Mouse (Mus musculus) urinary bladder, postnatal 4 days (tissue): ENCODE data around the gene Olfr153.
"Not testable (repeated sequence)": the region's sequence is repeated elsewhere in the genome, so short reads cannot be mapped to it uniquely, and the experiment has no call there.

Experiments used
- DNase-seq, 2 experiments: peaks; one replicate each; pipeline ENCODE4 v3.0.0; 2021 to 2022; ENCODE audit warnings: low spot score in 2 of 2

The Olfr153 gene

DNA sequence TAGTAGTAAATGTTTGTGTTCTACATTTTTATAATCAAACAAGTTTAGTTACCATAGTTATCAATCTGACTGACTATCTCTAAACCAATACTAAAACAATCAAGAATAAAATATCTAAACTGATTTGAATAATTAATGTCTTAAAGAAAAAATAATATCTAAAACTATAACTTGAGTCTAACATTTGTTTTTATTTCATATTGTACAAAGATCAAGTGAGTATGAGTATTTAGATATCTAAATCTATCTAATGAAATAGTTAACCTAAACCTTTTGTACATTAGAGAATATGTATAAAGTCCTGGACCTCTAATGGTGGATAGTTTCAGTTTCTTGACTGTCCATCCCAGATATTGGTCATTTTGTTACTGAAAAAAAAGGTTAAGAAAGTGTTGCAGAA lies at the start of gene Olfr153:
Gene Olfr153 (plus strand): TSS at position 301 of the 400 bp plus-strand sequence.
- no peak for DNase-seq

DNA sequence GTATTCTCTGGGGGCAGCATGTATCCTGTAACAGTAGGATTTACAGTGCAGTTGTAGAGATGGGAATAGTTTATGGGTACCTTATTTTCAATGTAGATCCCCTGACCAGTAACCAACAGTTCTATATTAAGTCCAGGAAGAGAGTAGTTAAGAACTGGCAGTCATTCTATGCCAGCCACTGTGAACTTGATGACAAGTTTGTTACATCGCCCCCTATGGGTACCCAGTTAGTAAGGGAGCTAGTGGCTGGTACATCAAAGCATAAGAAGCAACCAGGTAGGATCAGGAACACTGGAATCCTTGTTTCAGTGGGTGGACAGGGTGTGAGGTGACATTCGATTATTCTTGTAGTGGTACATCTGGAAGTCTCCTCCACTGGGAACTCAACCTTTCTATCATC lies 49.3 kb upstream of the Olfr153 start:
- DNase-seq, result no peak

DNA sequence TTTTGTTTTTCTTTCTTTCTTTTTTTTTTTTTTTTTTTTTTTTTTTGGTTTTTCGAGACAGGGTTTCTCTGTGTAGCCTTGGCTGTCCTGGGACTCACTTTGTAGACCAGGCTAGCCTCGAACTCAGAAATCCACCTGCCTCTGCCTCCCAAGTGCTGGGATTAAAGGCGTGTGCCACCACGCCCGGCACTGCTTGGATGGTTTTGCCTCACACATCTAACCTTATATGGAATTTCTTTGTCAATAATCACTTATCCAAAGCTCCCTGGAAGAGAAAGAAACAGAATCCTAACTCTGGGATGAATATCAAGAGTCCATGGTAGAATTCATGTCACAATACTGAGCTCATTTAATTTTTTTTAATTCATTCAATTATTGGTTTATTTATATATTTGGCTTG lies 34.6 kb upstream of the Olfr153 start, which contains the start of gene Pramel7:
Gene Pramel7 (minus strand): TSS at position 101 of the 400 bp plus-strand sequence.
- not testable (repeated sequence) for DNase-seq

DNA sequence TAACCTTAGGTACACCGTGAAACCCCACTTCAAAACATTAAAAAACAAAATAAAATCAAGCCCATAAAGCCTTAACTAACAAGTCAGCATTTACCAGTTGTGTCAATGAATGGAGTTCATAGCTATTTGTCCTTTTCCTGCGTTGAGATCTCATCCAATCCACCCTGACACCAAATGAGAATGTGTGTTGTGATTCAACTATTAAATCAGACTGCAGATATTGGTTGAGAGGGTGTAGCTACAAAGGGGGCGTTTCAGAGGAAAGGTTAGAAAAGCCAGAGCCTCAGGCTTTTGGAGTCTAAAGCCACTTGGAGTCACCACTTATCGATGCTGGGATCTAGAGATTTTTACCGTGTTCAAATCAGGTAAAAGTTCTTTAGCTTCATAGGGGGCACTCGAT lies 25.3 kb upstream of the Olfr153 start, which contains the start of gene Pramel6:
Gene Pramel6 (plus strand): TSS at position 301 of the 400 bp plus-strand sequence.
- DNase-seq, result no peak

DNA sequence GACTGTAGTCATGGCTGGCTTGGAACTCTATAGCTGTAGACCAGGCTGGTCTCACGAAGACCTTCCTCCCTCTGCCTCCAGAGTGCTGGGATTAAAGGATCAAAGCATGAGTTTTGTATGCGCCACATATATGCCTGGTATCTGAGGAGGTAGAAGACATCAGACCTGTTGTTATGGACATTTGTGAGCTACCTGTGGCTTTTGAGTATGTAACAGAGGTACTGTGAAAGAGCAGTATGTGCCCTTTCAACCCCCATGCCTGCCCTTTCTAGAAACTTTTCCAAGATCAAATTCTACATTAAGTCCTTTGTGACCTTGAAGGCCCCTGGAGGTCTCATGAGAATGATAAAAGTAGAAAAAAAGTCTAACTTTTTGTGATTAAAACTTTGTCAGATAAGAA lies 16.6 kb upstream of the Olfr153 start:
- DNase-seq, result no peak

DNA sequence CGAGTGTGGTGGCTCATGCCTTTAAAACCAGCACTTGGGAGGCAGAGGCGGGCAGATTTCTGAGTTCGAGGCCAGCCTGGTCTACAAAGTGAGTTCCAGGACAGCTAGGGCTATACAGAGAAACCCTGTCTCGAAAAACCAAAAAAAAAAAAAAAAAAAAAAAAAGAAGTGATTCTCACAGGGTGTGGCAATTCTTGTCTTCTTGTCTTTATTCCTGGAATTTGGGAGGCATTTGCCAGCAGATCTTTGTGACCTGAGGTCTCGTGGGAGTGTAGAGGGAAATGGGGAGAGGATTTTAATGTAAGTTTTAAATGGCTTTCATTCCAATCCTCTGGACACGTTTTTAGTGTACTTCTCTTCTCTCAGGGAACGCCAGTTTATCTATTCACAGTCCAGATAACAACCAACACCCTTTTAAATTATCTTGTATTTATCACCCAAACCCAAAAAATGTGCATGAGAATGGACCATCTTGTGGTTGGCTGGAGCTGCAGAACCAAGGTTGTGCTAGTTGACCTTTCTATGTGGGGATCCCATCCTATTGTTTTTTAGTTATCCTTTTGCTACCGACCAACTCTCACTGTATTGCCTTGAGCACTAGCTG lies 16.0 kb upstream of the Olfr153 start:
- no peak for DNase-seq

DNA sequence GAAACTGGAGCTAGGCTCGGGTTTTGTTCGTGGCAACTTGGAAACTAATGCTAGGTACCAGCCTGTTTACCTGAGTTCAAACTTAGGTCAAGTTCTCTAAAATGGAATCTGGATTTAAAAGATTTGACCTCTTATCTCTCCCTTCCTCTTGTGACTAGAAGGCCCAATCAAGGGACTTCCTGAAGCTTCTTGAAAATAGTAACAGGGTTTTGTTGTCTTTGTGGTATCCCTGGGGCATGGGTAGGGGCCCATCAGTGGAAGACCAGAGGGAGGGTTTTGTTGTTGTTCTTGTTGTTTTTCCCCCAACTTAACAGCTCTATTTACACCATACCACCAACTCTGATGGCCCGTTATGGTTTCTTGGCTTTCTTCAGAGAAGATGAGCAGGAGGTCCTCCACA lies 15.0 kb upstream of the Olfr153 start:
- DNase-seq, result no peak

DNA sequence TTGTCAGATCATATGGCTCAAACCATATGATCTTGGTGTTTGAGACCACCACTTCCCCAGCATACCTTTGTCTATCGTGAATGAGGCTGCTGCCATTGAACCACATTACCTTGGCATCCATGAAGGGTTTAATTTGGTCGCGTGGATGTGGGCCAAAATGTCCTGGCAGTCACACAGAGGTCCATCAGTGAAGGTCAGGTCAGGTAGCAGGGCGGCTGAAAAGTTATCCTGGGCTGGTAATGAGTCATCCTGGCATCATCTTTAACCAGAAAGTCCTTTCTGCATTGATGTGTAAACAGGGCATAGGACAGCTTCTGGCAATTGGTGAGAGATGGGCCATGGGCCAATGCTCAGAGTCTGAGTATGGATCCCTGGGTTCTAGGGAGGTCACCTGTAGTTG lies 10.9 kb upstream of the Olfr153 start:
- DNase-seq, result no peak

DNA sequence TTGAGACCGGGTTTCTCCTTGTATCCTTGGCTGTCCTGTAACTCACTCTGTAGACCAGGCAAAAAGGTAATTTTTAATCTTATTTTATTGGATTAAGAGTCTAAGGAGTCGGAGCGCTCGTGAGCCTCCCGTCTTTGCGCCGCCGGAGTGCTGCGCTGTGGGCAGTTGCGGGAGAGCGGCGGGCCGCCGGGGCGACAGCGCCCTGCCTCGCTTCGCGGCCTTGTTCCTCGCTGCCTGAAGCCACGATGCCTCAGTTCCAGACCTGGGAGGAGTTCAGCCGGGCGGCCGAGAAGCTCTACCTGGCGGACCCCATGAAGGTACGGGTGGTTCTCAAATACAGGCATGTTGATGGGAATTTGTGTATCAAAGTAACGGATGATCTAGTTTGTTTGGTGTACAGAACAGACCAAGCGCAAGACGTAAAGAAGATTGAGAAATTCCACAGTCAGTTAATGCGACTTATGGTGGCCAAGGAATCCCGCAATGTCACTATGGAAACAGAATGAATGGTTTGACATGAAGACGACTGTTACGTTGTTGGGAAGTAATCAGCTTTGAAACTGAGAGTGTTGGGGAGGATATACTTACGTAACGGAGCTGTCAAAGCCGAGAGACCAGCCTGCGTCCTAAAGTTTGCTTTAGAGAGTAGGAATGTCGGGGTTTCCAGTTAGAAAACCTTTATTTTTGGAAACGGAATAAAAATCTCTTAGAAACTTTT lies 5.5 kb upstream of the Olfr153 start:
- DNase-seq, result not testable (repeated sequence)

DNA sequence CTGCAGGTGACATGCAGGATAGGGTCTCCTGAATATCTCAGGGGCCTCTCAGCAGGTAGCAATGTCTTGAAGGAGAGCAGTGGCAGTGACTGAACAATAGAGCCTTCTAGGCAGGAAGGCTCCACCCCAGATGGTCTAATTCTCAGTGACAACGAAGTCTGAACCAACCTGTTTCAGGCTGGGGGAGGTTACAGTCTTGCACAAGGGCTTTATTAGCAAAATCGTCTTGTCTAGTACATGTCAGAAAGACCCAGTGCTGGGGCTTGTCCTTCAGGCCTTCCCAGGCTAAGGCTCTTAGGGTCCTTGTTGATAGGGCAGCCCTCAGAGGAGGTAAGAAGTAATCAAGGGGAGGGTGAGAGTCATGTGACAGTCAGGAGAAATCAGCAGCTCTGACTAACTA lies 3.2 kb downstream of the Olfr153 start:
- DNase-seq, result no peak

DNA sequence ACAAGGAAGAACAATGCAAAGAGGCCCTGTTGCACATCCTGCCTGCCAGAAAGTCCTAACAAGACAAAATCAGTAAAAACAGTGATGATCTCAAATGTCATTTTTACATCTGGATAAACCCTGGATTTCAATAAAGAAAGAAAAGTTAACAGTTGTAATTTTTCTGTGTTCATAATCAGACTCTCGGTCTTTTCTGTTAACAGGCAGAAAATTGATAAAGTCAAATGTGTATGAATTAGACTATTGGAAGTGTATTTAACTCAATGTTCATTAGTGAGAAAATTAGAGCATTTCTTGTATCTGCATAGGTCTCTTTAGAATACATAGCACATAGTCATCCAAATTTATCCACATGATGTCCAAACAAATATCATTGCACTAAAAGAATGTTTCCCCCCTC lies 13.8 kb downstream of the Olfr153 start, which contains the start of gene Olfr1128:
Gene Olfr1128 (minus strand): TSS at position 101 of the 400 bp plus-strand sequence.
- DNase-seq, result no peak

DNA sequence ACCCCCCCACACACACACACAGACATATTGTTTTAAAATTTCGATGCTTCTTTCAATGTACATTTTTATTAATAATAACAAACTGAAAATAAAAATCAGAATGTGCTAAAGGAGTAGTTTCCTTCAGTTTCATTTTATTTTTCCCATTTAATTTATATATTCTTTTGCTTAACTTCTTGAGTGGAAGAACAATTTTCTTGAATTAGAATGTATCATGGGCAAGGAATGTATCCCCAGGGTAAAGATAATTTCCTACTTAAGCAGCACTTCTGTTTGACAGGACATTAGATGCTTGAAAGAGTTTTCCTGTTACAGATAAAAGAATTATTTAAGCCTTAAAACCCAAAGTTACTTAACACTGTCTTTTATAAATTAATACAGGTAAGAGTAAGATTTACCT lies 42.0 kb downstream of the Olfr153 start, which contains the start of gene Olfr1129:
Gene Olfr1129 (plus strand): TSS at position 301 of the 400 bp plus-strand sequence.
- not testable (repeated sequence) for DNase-seq
